Mouse (Mus musculus) urinary bladder, postnatal 36 days (tissue): ENCODE data around the gene Dhx36.

Experiments
- DNase-seq, 2 experiments: peaks; one replicate each; pipeline ENCODE4 v3.0.0; 2022; ENCODE audit warnings: low spot score in 2 of 2, mixed read lengths in 1 of 2

Gene Dhx36

GRCm38 (mm10) chr3:62506488-62507205 is at the start of gene Dhx36:
Gene Dhx36, minus strand, starts transcription at chr3:62507004.
- DNase-seq, result peak; percentile 93 to 96

- no peak for DNase-seq
These were observed 20.8 kb upstream of the Dhx36 start for GRCm38 (mm10) chr3:62527593-62527992.

- DNase-seq, result no peak
These were observed 20.4 kb upstream of the Dhx36 start for GRCm38 (mm10) chr3:62527160-62527559.

GRCm38 (mm10) chr3:62507206-62507647 is 423 bp upstream of the Dhx36 start:
- DNase-seq, result no peak

- DNase-seq, result no peak
These were observed 1.5 kb downstream of the Dhx36 start for GRCm38 (mm10) chr3:62505166-62505900.

GRCm38 (mm10) chr3:62499327-62499726 is 7.5 kb downstream of the Dhx36 start:
- no peak for DNase-seq

GRCm38 (mm10) chr3:62492568-62492967 is 14.2 kb downstream of the Dhx36 start:
- DNase-seq, result no peak

- no peak for DNase-seq
These were observed 22.5 kb downstream of the Dhx36 start for GRCm38 (mm10) chr3:62484340-62484739.

GRCm38 (mm10) chr3:62470179-62470578 is 36.6 kb downstream of the Dhx36 start:
- no peak for DNase-seq

GRCm38 (mm10) chr3:62464276-62464675 is 42.5 kb downstream of the Dhx36 start:
- no peak for DNase-seq

GRCm38 (mm10) chr3:62459483-62459882 is 47.3 kb downstream of the Dhx36 start:
- DNase-seq, result no peak

GRCm38 (mm10) chr3:62458284-62459013 is 48.4 kb downstream of the Dhx36 start:
- DNase-seq, result peak; percentile 52 to 64

- no peak for DNase-seq
These were observed 51.0 kb downstream of the Dhx36 start for GRCm38 (mm10) chr3:62455854-62456253.

- no peak for DNase-seq
These were observed 52.7 kb downstream of the Dhx36 start for GRCm38 (mm10) chr3:62454096-62454495.

- no peak for DNase-seq
These were observed 53.8 kb downstream of the Dhx36 start for GRCm38 (mm10) chr3:62452961-62453360.

GRCm38 (mm10) chr3:62449871-62450496 is 56.8 kb downstream of the Dhx36 start:
- DNase-seq, result no peak

- DNase-seq, result no peak
These were observed 59.7 kb downstream of the Dhx36 start for GRCm38 (mm10) chr3:62447151-62447550.

GRCm38 (mm10) chr3:62446271-62446670 is 60.5 kb downstream of the Dhx36 start:
- DNase-seq, result no peak

GRCm38 (mm10) chr3:62443582-62444194 is 63.1 kb downstream of the Dhx36 start:
- no peak for DNase-seq

- DNase-seq, result no peak
These were observed 66.3 kb downstream of the Dhx36 start for GRCm38 (mm10) chr3:62440431-62440969.

GRCm38 (mm10) chr3:62435923-62436322 is 70.9 kb downstream of the Dhx36 start:
- DNase-seq, result no peak
